26 mouse cellular contexts compared by ENCODE assay signal in genomic region chr6:81564295-81564694, GRCm38 (mm10).
"Had no signal": no experiment of that assay in that cellular context is flagged by ENCODE, and none has a peak within 500 bp of the region (broad histone marks: within the 10 kb centered on the region; RNA-seq: fewer than 3 reads in every experiment).

No protein-coding gene starts in this region.

- H3K4me1 ChIP-seq: heart, embryonic 15.5 days; hindbrain, embryonic 13.5 days; hindbrain, embryonic 15.5 days; kidney, embryonic 15.5 days; limb, embryonic 13.5 days; limb, embryonic 15.5 days; liver, embryonic 12.5 days had no signal

- H3K4me3 ChIP-seq: gastrocnemius, adult 2 months; heart, adult 2 months; heart, embryonic 13.5 days; heart, embryonic 15.5 days; hindbrain, embryonic 13.5 days; hindbrain, embryonic 15.5 days; kidney, embryonic 15.5 days; limb, embryonic 13.5 days; limb, embryonic 15.5 days; liver, embryonic 12.5 days had no signal

- DNase-seq: gastrocnemius, adult 2 months; gastrocnemius, postnatal 10 days; gastrocnemius, postnatal 25 days; heart, adult 11 months; heart, adult 2 months; heart, postnatal 14 days; heart, postnatal 36 days; kidney, adult 11 months; kidney, adult 2 months; kidney, adult 9 months; kidney, postnatal 14 days; kidney, postnatal 36 days; layer of hippocampus, adult 9-11 months; layer of hippocampus, postnatal 36 days; left cerebral cortex, postnatal 4 days had no signal

- H3K9me3 ChIP-seq: heart, embryonic 13.5 days; heart, embryonic 15.5 days; hindbrain, embryonic 13.5 days; hindbrain, embryonic 15.5 days; kidney, embryonic 15.5 days; limb, embryonic 13.5 days; limb, embryonic 15.5 days; liver, embryonic 12.5 days had no signal

- H3K36me3 ChIP-seq: heart, embryonic 13.5 days; heart, embryonic 15.5 days; hindbrain, embryonic 13.5 days; hindbrain, embryonic 15.5 days; kidney, embryonic 15.5 days; limb, embryonic 13.5 days; limb, embryonic 15.5 days; liver, embryonic 12.5 days had no signal

- ATAC-seq: hindbrain, postnatal 0 days; intestine, embryonic 16.5 days; liver, embryonic 12.5 days had no signal

- H3K27me3 ChIP-seq: heart, embryonic 13.5 days; heart, embryonic 15.5 days; hindbrain, embryonic 13.5 days; hindbrain, embryonic 15.5 days; kidney, embryonic 15.5 days; limb, embryonic 13.5 days; limb, embryonic 15.5 days; liver, embryonic 12.5 days had no signal

- H3K27ac ChIP-seq: gastrocnemius, adult 2 months; heart, adult 2 months; heart, embryonic 13.5 days; heart, embryonic 15.5 days; hindbrain, embryonic 13.5 days; hindbrain, embryonic 15.5 days; hindbrain, postnatal 0 days; kidney, embryonic 15.5 days; kidney, postnatal 0 days; limb, embryonic 13.5 days; limb, embryonic 15.5 days; liver, embryonic 12.5 days had no signal
